Mouse (Mus musculus) thymus, adult 2 months (tissue): ENCODE measurements around the gene Rnf220. TPM values are rescaled to one million over a fixed set of nuclear protein-coding genes. Genes with fewer than 3 reads are reported as not detected.

ENCODE experiments used
- DNase-seq: peaks from one replicate; pipeline ENCODE4 v3.0.0; 2021
- H3K27ac ChIP-seq: fragments of 200-500 bp; 2 replicates; pipeline ENCODE4 v1.5.1; 2012; ENCODE audit warnings: low read length, control low read depth; ENCODE audit not compliant: control insufficient read depth, insufficient read depth
- H3K27me3 ChIP-seq: fragments of 200-500 bp; 2 replicates; pipeline ENCODE4 v1.6.1; 2012; ENCODE audit warnings: mild to moderate bottlenecking, low read length, moderate library complexity, mixed read lengths; ENCODE audit not compliant: control insufficient read depth, insufficient read depth
- H3K36me3 ChIP-seq: fragments of 200-500 bp; 2 replicates; pipeline ENCODE4 v1.6.1; 2012; ENCODE audit warnings: mild to moderate bottlenecking, low read length, moderate library complexity; ENCODE audit not compliant: control insufficient read depth, insufficient read depth
- H3K4me1 ChIP-seq: fragments of 200-500 bp; replicated peaks from 2 replicates; pipeline ENCODE4 v1.6.1; 2012; ENCODE audit warnings: low read length; ENCODE audit not compliant: control insufficient read depth, insufficient read depth
- H3K4me3 ChIP-seq: fragments of 200-500 bp; 2 replicates; pipeline ENCODE4 v1.5.1; 2012; ENCODE audit warnings: mild to moderate bottlenecking, low read length, control low read depth, moderate library complexity; ENCODE audit not compliant: control insufficient read depth, insufficient read depth
- CTCF ChIP-seq: fragments of 200-500 bp; IDR thresholded peaks from 2 replicates; pipeline ENCODE4 v1.5.1; 2012; ENCODE audit warnings: mild to moderate bottlenecking, control low read depth, low read length, moderate library complexity, borderline replicate concordance; ENCODE audit not compliant: control insufficient read depth, poor library complexity, insufficient read depth; ENCODE audit errors: extremely low read depth
- POLR2A ChIP-seq: fragments of 200-500 bp; IDR thresholded peaks from 2 replicates; pipeline ENCODE4 v1.6.1; 2012; ENCODE audit warnings: mild to moderate bottlenecking, low read length, control low read depth, moderate library complexity; ENCODE audit not compliant: control insufficient read depth, poor library complexity, insufficient read depth; ENCODE audit errors: extremely low read depth
- WGBS: fragments of 180-500 bp; shearing (Covaris S2); methylation state at CpG from one replicate; pipeline ENCODE4 v1.1.7; 2018; 5-methylcytosine and 5-hydroxymethylcytosine counted together
- polyA plus RNA-seq: library from polyadenylated mRNA; depleted of rRNA; stranded (reverse); fragments of >200 nt; gene quantifications from 2 replicates; pipeline ENCODE4 v1.2.3, GENCODE M21; 2012

Rnf220 gene
- polyA plus RNA-seq, 1 experiment: 178 TPM

DNA sequence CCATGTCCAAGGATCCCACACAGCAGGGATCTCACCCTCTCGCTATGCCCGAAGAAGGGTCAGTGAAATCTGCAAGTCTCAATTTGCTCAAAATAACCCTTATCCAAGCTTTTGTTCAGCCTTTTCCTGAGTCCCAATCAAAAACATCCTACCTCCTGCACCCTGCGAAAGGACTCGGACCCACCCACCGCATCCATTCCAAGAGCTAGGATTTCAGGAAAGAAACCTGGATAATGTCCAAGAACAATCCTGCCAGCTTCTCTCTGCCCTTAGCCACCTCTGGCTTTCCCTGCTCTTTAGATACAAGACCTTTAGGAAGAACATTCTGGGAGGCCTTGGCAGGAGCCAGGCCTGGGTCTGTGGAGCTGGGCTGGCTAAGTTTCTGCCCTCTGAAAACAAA is 144.8 kb downstream of the Rnf220 start:
- no peak overlapping the region for H3K4me3 ChIP-seq
- no peak for DNase-seq
- no peak overlapping the region for H3K27ac ChIP-seq
- no peaks in the 10 kb centered on the region for H3K27me3 ChIP-seq
- H3K36me3 ChIP-seq: no peaks in the 10 kb centered on the region
- H3K4me1 ChIP-seq: peaks cover 14% of the 10 kb centered on the region
- WGBS: 94% methylated on average over 5 of the region's 5 CpGs
- no peak for TF ChIP-seq CTCF
- TF ChIP-seq POLR2A: no peak

DNA sequence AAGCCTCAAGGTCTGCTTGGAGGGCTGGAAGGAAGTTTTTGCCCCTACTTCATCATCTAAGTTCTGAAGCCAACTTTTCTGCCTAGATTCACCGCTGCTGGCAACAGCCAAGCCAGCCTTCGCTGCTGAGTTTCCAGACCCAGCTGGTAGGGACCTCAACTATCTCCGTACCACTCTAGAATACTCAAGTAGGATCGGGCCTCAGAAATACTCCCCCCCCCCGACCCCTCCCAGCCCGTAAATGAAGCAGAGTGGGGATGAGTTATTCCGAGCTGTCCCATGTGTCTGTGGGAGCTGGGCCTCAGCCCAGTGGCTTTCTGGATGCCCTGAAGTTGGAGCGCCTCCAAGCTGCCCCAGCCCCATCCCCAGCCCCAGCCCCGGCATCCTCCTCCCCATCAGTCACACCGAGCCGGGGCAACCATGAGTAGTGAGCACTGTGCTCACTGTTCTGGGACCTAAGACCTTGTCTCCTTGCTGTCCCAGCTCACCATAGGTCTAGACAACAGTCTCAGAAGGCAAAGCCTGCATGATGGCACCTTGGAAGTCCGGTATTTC is 146.6 kb downstream of the Rnf220 start:
- DNase-seq: no peak
- Histone ChIP-seq H3K4me3 (no peak overlapping the region), H3K27ac (no peak overlapping the region), H3K27me3 (no peaks in the 10 kb centered on the region), H3K4me1 (peaks cover 7% of the 10 kb centered on the region), H3K36me3 (no peaks in the 10 kb centered on the region)
- WGBS: 96% methylated on average over 12 of the region's 12 CpGs
- TF ChIP-seq CTCF (no peak), POLR2A (no peak)

DNA sequence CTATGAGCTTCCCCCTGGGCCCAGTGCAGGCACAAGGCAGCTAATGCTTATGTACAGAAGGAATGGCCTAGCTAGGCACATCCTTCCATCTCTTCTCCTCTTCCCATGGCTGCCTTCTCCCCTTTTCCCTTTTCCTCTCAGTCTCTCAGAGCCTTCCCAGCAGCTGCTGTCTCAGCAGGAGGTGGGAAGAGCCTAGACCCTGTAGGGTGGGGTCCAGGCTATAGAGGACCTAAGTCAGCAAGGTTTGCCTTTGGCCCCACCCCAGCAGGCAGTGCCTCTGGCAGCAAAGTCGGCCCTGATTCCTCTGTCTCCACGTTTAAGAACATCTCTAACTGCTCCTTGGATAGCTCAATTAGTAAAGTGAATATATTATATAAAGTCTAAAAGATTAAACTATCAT is 147.5 kb downstream of the Rnf220 start:
- Histone ChIP-seq H3K36me3 (no peaks in the 10 kb centered on the region), H3K27me3 (no peaks in the 10 kb centered on the region), H3K27ac (no peak overlapping the region), H3K4me3 (no peak overlapping the region), H3K4me1 (peaks cover 3% of the 10 kb centered on the region; the same call in 1 of the 2 replicates)
- no peak for DNase-seq
- 53% methylated on average over 2 of the region's 2 CpGs for WGBS
- no peak for TF ChIP-seq POLR2A

DNA sequence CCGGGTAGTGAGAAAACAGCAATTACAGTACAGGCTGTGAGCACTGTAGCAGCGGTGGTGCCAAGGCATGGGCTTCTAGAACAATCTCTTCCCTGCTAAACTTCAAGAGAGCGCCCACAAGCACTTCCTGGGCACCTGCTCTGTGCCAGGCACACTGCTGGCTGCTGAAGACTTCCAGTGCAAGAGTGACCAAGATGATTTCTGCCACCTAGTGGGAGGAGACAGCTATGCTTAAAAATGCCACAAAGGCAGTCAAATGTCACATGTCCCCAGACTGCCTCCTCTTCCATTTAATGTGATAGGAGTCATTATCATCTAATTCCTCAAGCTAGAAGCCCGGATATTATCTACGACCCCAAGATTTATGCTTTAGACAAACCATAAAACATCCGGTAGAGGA is 150.8 kb downstream of the Rnf220 start:
- Histone ChIP-seq H3K27me3 (no peaks in the 10 kb centered on the region), H3K27ac (no peak overlapping the region), H3K4me1 (peaks cover 3% of the 10 kb centered on the region; the same call in 1 of the 2 replicates), H3K4me3 (no peak overlapping the region), H3K36me3 (no peaks in the 10 kb centered on the region)
- WGBS: 46% methylated on average over 6 of the region's 6 CpGs
- TF ChIP-seq CTCF (peak; percentile 42; the same call in 1 of the 2 replicates), POLR2A (no peak)
- peak; percentile 64 for DNase-seq

DNA sequence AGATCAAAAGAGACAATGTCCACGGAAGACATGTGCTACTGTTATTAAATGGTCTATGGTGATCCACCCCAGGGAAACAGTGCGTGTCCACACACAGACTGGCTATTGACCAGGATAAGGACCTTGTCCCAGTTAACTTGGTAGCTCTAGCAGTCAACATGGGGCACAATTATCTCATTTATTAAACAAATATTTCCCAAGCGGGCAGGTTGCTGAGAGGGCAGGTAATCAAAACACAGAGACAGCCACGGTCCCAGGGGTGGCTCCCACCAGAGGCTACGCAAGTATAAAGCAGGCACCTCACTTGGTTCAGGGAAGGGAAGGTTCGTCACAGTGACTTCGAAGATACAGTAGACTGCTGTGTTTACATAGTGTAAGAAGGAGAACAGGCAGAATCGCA is 153.5 kb downstream of the Rnf220 start:
- H3K27ac ChIP-seq: no peak overlapping the region
- H3K4me1 ChIP-seq: peaks cover 3% of the 10 kb centered on the region; the same call in 1 of the 2 replicates
- WGBS: 93% methylated on average over 8 of the region's 8 CpGs
- no peak for DNase-seq
- TF ChIP-seq CTCF: no peak
- TF ChIP-seq POLR2A: no peak
- no peaks in the 10 kb centered on the region for H3K36me3 ChIP-seq
- no peaks in the 10 kb centered on the region for H3K27me3 ChIP-seq
- H3K4me3 ChIP-seq: no peak overlapping the region

DNA sequence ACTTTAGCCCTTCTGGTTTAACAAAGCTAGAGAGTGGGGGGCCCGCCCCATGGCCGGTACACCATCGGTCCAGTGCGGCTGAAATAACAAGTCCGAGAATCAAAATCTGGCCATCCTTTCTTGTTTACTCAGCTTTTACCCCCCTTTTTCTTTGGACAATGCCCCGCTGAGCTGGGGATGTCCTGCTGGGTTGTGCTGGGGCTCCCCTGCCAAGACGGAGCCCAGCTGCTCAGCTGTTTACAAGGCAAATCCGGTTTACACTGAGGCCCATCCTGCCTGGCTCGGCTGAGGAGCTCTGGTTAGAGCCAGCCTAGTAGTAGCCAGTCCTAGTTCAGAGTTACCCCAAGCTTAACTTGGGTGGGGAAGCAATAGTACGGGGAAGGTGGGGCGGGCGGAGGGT is 154.1 kb downstream of the Rnf220 start:
- no peak overlapping the region for H3K4me3 ChIP-seq
- H3K27me3 ChIP-seq: no peaks in the 10 kb centered on the region
- H3K36me3 ChIP-seq: no peaks in the 10 kb centered on the region
- DNase-seq: no peak
- 92% methylated on average over 12 of the region's 12 CpGs for WGBS
- no peak for TF ChIP-seq POLR2A
- no peak for TF ChIP-seq CTCF
- H3K27ac ChIP-seq: no peak overlapping the region
- peaks cover 3% of the 10 kb centered on the region; the same call in 1 of the 2 replicates for H3K4me1 ChIP-seq

DNA sequence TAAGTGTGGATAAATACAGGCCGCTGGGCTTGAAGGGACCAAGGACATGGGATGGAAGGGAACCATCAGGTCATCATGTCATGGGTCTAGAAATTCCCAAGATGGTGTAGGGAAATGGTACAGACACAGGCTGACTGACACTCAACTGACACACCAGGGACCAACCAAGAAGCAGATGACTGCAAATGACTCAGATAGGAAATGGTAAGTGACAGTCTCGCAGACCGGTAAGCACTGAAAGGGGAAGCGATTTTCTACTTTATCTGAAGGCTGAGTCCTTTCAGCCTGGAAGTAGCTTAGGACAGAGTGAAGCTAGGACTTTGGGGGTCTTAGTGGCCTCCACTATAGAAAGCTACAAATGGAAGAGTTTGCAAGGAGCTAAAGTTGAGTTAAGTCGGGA is 155.6 kb downstream of the Rnf220 start:
- Histone ChIP-seq H3K27ac (no peak overlapping the region), H3K4me1 (peaks cover 3% of the 10 kb centered on the region; the same call in 1 of the 2 replicates), H3K27me3 (no peaks in the 10 kb centered on the region), H3K4me3 (no peak overlapping the region), H3K36me3 (no peaks in the 10 kb centered on the region)
- 93% methylated on average over 5 of the region's 5 CpGs for WGBS
- TF ChIP-seq CTCF (no peak), POLR2A (no peak)
- DNase-seq: no peak
